Mouse (Mus musculus): ENCODE results near the gene Gad1. TPM values are rescaled to one million over a fixed set of nuclear protein-coding genes. Genes with fewer than 3 reads are reported as not detected.

Gene Gad1
- polyA plus RNA-seq, 1 experiment from 2014 or later: 0.12 TPM

DNA sequence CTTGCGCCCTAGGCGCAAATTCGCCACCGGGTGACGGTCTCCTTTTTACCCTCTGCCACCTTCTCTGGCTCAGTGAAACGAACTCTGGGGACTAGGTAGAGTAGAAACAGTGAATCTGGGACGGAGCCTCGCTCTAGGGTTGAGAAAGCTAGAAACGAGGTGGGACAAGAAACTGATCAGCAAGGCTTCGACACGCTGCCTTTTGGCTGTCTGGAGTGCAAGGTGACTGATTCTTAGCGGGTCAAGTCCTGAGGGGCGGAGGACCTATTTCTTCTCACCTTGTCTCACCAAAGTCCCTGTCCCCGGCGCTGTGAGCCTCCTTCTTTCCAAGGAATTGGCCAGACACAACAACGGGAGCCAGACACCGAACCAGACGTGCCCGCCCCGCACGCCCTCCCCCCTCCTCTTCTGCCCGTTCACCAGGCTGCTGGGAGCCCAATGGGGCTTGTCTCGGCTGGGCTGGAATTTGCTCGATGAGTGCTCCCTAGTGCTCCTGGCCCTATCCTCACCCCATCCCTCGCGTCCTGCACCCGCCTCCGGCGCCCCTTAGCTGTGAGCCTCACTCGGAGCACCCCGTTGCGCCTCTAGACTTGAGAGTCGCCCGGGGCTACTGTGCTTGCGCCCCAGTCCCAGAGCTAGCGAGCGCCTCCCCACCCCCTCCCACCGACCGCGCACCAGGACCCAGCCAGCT lies 10.3 kb downstream of the Gad1 start:
- no peak for TF ChIP-seq CTCF (IDR thresholded peaks at IDR 0.05; ENCODE audit: low read depth)
- WGBS: 1% methylated on average over 39 of the region's 40 CpGs
- Histone ChIP-seq H3K36me3 (ENCODE audit: control insufficient read depth, insufficient read depth) (no peaks in the 10 kb centered on the region), H3K4me1 (replicated peaks; ENCODE audit: control insufficient read depth, insufficient read depth, low read length) (0 out of 2 replicates have a peak, but pooled peaks cover under 1% of the 10 kb centered on the region), H3K4me3 (ENCODE audit: low read depth, low read length) (0 out of 2 replicates have a peak overlapping the region, but pooled peaks have one; percentile 2), H3K27ac (ENCODE audit: low read depth, low read length) (no peak overlapping the region), H3K4me2 (replicated peaks; ENCODE audit: low read depth) (no peak overlapping the region), H3K9me3 (ENCODE audit: control insufficient read depth) (no peaks in the 10 kb centered on the region), H3K27me3 (replicated peaks; ENCODE audit: control insufficient read depth, insufficient read depth, low read length) (peaks cover 96% of the 10 kb centered on the region), H3K9ac (ENCODE audit: low read depth, low read length) (no peak overlapping the region)
- no peak for ATAC-seq

DNA sequence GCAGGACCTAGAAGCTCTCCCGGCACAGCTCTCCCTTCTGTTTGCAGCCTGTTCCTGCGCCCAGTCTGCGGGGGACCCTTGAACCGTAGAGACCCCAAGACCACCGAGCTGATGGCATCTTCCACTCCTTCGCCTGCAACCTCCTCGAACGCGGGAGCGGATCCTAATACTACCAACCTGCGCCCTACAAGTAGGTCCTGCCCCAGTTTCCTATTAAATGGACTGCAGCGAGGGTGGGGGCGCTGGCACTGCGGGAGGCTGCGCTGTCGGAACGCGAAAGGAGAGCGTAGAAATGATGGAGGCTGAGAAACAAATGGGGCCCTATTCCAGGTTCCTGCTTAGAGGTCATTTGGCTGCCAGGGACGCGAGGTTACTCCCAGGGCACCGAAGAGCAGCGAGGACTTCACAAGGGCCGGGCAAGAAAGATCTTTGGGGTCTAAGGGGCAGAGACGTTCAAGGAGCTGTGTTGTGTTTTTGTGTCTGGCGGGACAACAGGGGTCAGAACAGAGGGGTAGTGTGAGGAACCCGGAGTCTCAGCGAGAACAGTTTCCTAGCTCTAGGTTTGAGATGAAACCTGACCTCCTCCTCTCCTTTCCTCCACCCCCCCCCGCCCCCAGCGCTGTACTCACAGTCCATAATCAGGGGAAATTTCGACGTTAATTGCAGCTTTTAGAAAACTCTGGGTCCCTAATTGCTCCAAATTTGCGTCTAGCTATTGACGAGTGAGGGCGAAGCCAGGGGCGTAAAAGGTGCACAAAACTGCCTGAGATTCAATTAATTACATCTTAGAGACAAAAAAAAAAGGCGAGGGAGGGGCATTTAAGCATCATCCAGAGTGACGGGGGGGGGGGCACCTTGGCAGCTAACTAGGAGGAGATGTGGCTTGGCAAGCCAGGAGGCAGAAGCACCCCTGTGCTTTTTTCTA lies 11.1 kb downstream of the Gad1 start:
- Histone ChIP-seq H3K4me1 (replicated peaks; ENCODE audit: control insufficient read depth, insufficient read depth, low read length) (0 out of 2 replicates have a peak, but pooled peaks cover 2% of the 10 kb centered on the region), H3K9me3 (ENCODE audit: control insufficient read depth) (no peaks in the 10 kb centered on the region), H3K4me3 (ENCODE audit: low read depth, low read length) (no peak overlapping the region), H3K27me3 (replicated peaks; ENCODE audit: control insufficient read depth, insufficient read depth, low read length) (peaks cover 99% of the 10 kb centered on the region), H3K9ac (ENCODE audit: low read depth, low read length) (no peak overlapping the region), H3K4me2 (replicated peaks; ENCODE audit: low read depth) (no peak overlapping the region), H3K27ac (ENCODE audit: low read depth, low read length) (no peak overlapping the region), H3K36me3 (ENCODE audit: control insufficient read depth, insufficient read depth) (no peaks in the 10 kb centered on the region)
- ATAC-seq: no peak
- 2% methylated on average over 38 of the region's 38 CpGs for WGBS
- TF ChIP-seq CTCF (IDR thresholded peaks at IDR 0.05; ENCODE audit: low read depth): no peak

GRCm38 (mm10) chr2:70564646-70565315 lies 11.9 kb downstream of the Gad1 start:
- Histone ChIP-seq H3K9me3 (ENCODE audit: control insufficient read depth) (no peaks in the 10 kb centered on the region), H3K4me1 (replicated peaks; ENCODE audit: control insufficient read depth, insufficient read depth, low read length) (0 out of 2 replicates have a peak, but pooled peaks cover 2% of the 10 kb centered on the region), H3K9ac (ENCODE audit: low read depth, low read length) (no peak overlapping the region), H3K4me2 (replicated peaks; ENCODE audit: low read depth) (no peak overlapping the region), H3K4me3 (ENCODE audit: low read depth, low read length) (no peak overlapping the region), H3K27ac (ENCODE audit: low read depth, low read length) (no peak overlapping the region), H3K27me3 (replicated peaks; ENCODE audit: control insufficient read depth, insufficient read depth, low read length) (peaks cover 99% of the 10 kb centered on the region), H3K36me3 (ENCODE audit: control insufficient read depth, insufficient read depth) (no peaks in the 10 kb centered on the region)
- WGBS: 6% methylated on average over 15 of the region's 15 CpGs
- ATAC-seq: no peak
- TF ChIP-seq CTCF (IDR thresholded peaks at IDR 0.05; ENCODE audit: low read depth): no peak

GRCm38 (mm10) chr2:70565651-70566602 lies 13.1 kb downstream of the Gad1 start:
- Histone ChIP-seq H3K4me3 (ENCODE audit: low read depth, low read length) (no peak overlapping the region), H3K9me3 (ENCODE audit: control insufficient read depth) (no peaks in the 10 kb centered on the region), H3K4me1 (replicated peaks; ENCODE audit: control insufficient read depth, insufficient read depth, low read length) (0 out of 2 replicates have a peak, but pooled peaks cover 2% of the 10 kb centered on the region), H3K9ac (ENCODE audit: low read depth, low read length) (no peak overlapping the region), H3K36me3 (ENCODE audit: control insufficient read depth, insufficient read depth) (no peaks in the 10 kb centered on the region), H3K27me3 (replicated peaks; ENCODE audit: control insufficient read depth, insufficient read depth, low read length) (peaks cover 93% of the 10 kb centered on the region), H3K4me2 (replicated peaks; ENCODE audit: low read depth) (peak overlapping the region; percentile 27; the same call in 1 of the 2 replicates), H3K27ac (ENCODE audit: low read depth, low read length) (no peak overlapping the region)
- no peak for ATAC-seq
- no peak for TF ChIP-seq CTCF (IDR thresholded peaks at IDR 0.05; ENCODE audit: low read depth)
- WGBS: 5% methylated on average over 30 of the region's 30 CpGs

GRCm38 (mm10) chr2:70566603-70566981 lies 13.7 kb downstream of the Gad1 start:
- WGBS: 3% methylated on average over 18 of the region's 18 CpGs
- ATAC-seq: no peak
- no peaks in the 10 kb centered on the region for H3K36me3 ChIP-seq (ENCODE audit: control insufficient read depth, insufficient read depth)
- no peak for TF ChIP-seq CTCF (IDR thresholded peaks at IDR 0.05; ENCODE audit: low read depth)
- no peak overlapping the region for H3K9ac ChIP-seq (ENCODE audit: low read depth, low read length)
- H3K9me3 ChIP-seq (ENCODE audit: control insufficient read depth): no peaks in the 10 kb centered on the region
- 0 out of 2 replicates have a peak, but pooled peaks cover 2% of the 10 kb centered on the region for H3K4me1 ChIP-seq (replicated peaks; ENCODE audit: control insufficient read depth, insufficient read depth, low read length)
- H3K27me3 ChIP-seq (replicated peaks; ENCODE audit: control insufficient read depth, insufficient read depth, low read length): peaks cover 88% of the 10 kb centered on the region
- H3K4me2 ChIP-seq (replicated peaks; ENCODE audit: low read depth): peak overlapping the region; percentile 27; the same call in 1 of the 2 replicates
- no peak overlapping the region for H3K27ac ChIP-seq (ENCODE audit: low read depth, low read length)
- 0 out of 2 replicates have a peak overlapping the region, but pooled peaks have one; percentile 12 for H3K4me3 ChIP-seq (ENCODE audit: low read depth, low read length)
